Mouse (Mus musculus): ENCODE measurements around the gene Acsm4.
A peak's percentile ranks its signal among the peaks of the same experiment; 100 is the strongest.
"Not testable (repeated sequence)": the region's sequence is repeated elsewhere in the genome, so short reads cannot be mapped to it uniquely, and the experiment has no call there.

The Acsm4 gene

GRCm38 (mm10) chr7:119689726-119690125 is at the start of gene Acsm4:
Gene Acsm4, plus strand, starts transcription at chr7:119690026.
- no peak for DNase-seq (ENCODE audit: extremely low read depth, low read depth, low spot score)

- DNase-seq (ENCODE audit: extremely low read depth, low read depth, low spot score), result no peak
These were observed 47.5 kb upstream of the Acsm4 start for GRCm38 (mm10) chr7:119642307-119642706.

GRCm38 (mm10) chr7:119667893-119668292 is 21.9 kb upstream of the Acsm4 start:
- DNase-seq (ENCODE audit: extremely low read depth, low read depth, low spot score), result no peak

- no peak for DNase-seq (ENCODE audit: extremely low read depth, low read depth, low spot score)
These were observed 19.4 kb upstream of the Acsm4 start for GRCm38 (mm10) chr7:119670395-119670794.

- no peak for DNase-seq (ENCODE audit: extremely low read depth, low read depth, low spot score)
These were observed 18.9 kb upstream of the Acsm4 start for GRCm38 (mm10) chr7:119670925-119671324.

GRCm38 (mm10) chr7:119673465-119673864 is 16.4 kb upstream of the Acsm4 start:
- DNase-seq (ENCODE audit: extremely low read depth, low read depth, low spot score), result no peak

- DNase-seq (ENCODE audit: extremely low read depth, low read depth, low spot score), result no peak
These were observed 9.7 kb upstream of the Acsm4 start for GRCm38 (mm10) chr7:119680107-119680506.

- DNase-seq (ENCODE audit: extremely low read depth, low read depth, low spot score), result no peak
These were observed 7.1 kb upstream of the Acsm4 start for GRCm38 (mm10) chr7:119682699-119683098.

GRCm38 (mm10) chr7:119692302-119692701 is 2.5 kb downstream of the Acsm4 start:
- DNase-seq (ENCODE audit: extremely low read depth, low read depth, low spot score), result no peak

GRCm38 (mm10) chr7:119694926-119695325 is 5.1 kb downstream of the Acsm4 start:
- no peak for DNase-seq (ENCODE audit: extremely low read depth, low read depth, low spot score)

GRCm38 (mm10) chr7:119714111-119714510 is 24.3 kb downstream of the Acsm4 start:
- no peak for DNase-seq (ENCODE audit: extremely low read depth, low read depth, low spot score)

GRCm38 (mm10) chr7:119720253-119720946 is 30.6 kb downstream of the Acsm4 start, which contains the start of gene Thumpd1:
Gene Thumpd1, minus strand, starts transcription at chr7:119720798.
- peak; percentile 19 for DNase-seq (ENCODE audit: extremely low read depth, low read depth, low spot score)

- DNase-seq (ENCODE audit: extremely low read depth, low read depth, low spot score), result no peak
These were observed 31.1 kb downstream of the Acsm4 start for GRCm38 (mm10) chr7:119720947-119721310.

GRCm38 (mm10) chr7:119727621-119728020 is 37.8 kb downstream of the Acsm4 start:
- no peak for DNase-seq (ENCODE audit: extremely low read depth, low read depth, low spot score)

GRCm38 (mm10) chr7:119731262-119731661 is 41.4 kb downstream of the Acsm4 start:
- DNase-seq (ENCODE audit: extremely low read depth, low read depth, low spot score), result not testable (repeated sequence)

GRCm38 (mm10) chr7:119738877-119739276 is 49.1 kb downstream of the Acsm4 start:
- DNase-seq (ENCODE audit: extremely low read depth, low read depth, low spot score), result no peak

GRCm38 (mm10) chr7:119739798-119740468 is 50.1 kb downstream of the Acsm4 start:
- DNase-seq (ENCODE audit: extremely low read depth, low read depth, low spot score), result not testable (repeated sequence)

GRCm38 (mm10) chr7:119744321-119744720 is 54.5 kb downstream of the Acsm4 start:
- no peak for DNase-seq (ENCODE audit: extremely low read depth, low read depth, low spot score)

- DNase-seq (ENCODE audit: extremely low read depth, low read depth, low spot score), result no peak
These were observed 56.0 kb downstream of the Acsm4 start for GRCm38 (mm10) chr7:119745869-119746268.

- DNase-seq (ENCODE audit: extremely low read depth, low read depth, low spot score), result no peak
These were observed 58.9 kb downstream of the Acsm4 start for GRCm38 (mm10) chr7:119748761-119749160.

- no peak for DNase-seq (ENCODE audit: extremely low read depth, low read depth, low spot score)
These were observed 60.1 kb downstream of the Acsm4 start for GRCm38 (mm10) chr7:119749942-119750341.

- DNase-seq (ENCODE audit: extremely low read depth, low read depth, low spot score), result peak; percentile 72
These were observed 63.9 kb downstream of the Acsm4 start for GRCm38 (mm10) chr7:119753696-119754095.
